Mouse (Mus musculus): ENCODE measurements at regions not wholly inside any gene's neighbourhood (a gene's known extent, or its start where the extent isn't known, plus 50 kb on each side); places are given as distances from the start of the nearest gene placed in this dataset.

DNA sequence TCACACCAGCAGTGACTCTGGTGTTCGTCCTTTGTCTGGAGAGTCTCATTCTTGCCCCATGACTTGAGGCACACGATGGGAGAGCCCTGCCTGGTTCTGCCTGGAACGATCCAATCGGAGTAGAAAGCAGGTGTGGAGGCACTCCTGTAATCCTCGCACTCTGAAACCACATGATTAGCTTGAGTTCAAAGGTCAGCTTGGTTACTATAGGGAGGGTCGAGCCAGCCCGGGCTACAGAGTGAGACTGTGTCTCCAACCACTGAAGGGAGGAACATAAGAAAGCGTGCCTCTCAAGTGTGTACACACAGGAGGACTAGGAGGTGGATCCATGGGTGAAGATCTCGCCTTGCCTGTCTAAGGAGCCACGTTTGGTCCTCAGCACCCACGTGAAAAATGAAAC, 504.0 kb downstream of the Vrk1 start:
- no peak for DNase-seq

DNA sequence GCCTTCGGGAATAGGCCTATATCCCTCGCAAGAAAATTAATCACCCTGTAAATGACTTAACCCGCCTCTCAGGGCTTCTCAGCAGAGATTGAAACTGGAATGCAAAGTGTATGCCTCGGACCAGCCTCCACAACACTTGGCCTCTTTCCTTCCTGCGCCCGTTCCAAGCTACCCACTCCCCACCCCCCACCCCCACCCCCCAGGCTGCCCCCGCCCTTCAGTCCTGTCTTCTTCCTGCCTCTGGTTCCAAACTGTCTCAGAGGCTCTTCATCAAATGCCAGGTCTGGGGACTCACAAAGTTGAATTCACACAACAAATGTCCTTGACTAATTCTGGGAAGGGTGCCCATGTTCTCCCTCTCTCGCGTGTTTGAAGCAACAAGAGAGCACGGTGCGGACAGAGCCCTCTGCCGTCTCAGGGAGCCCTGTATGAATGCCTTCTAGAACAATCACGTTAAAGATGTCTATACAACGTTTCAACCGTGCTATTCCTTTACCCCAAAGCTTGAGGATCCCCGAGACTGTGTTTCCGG, 505.3 kb downstream of the Vrk1 start:
- DNase-seq = no peak

- DNase-seq = no peak
Observed at GRCm38 (mm10) chr12:106519141-106519540, 509.1 kb downstream of the Vrk1 start.

DNA sequence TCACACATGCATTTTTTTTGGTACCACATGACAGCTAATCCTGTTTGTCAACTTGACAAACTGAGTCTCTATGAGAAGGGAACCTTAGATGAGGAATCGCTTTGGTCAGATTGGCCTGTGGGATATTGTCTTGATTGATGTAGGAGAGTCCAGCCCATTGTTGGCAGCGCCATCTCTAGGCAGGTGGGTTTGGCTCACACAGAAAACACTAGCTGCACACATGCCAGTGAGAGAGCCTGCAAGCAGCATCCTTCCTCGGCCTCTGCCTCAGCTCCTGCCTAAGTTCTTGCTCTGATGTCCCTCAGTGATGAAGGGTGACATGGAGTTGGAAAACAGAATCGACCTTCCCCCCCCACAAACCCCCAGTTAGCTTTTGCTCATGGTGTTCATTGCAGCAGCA, 514.4 kb downstream of the Vrk1 start:
- no peak for DNase-seq

DNA sequence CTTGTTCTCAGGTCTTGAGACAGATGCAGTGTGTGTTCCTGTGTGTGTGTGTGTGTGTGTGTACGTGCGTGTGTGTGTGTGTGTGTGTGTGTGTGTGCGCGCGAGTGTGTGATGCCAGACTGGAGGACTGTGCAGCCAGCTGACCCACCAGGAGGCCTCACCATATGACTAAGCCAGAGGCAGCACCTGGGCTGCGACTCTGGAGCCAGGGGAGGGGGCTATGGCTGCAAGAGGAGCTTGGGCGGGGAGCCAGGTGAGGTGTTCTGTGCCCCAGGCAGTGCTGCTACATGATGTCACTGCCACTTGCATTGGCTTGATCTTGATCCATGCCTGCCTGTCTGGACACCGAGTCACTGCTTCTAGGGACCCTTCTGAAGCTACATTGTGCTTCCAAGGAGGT, 517.1 kb downstream of the Vrk1 start:
- DNase-seq = no peak

- DNase-seq = no peak
Observed at GRCm38 (mm10) chr12:106527699-106528434, 517.8 kb downstream of the Vrk1 start.

DNA sequence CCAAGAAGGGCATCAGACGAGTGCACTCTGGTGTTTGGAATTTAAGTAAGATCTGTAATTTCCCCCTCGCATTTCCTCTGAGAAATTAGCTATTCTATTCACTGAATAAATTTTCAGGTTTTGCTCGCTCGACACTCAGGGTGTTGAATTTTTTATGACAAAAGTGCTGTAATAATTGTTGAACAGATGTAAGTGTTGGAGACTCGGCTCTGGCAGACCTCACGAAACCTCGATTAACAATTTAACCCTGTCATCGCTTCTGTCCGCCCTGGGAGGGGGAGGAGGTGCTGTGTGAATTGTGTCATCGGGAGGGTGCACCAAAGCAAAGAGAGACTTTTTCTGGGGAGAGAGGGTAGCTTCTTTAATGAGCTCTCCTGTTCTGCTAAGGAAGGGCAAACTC, 518.5 kb downstream of the Vrk1 start:
- no peak for DNase-seq

DNA sequence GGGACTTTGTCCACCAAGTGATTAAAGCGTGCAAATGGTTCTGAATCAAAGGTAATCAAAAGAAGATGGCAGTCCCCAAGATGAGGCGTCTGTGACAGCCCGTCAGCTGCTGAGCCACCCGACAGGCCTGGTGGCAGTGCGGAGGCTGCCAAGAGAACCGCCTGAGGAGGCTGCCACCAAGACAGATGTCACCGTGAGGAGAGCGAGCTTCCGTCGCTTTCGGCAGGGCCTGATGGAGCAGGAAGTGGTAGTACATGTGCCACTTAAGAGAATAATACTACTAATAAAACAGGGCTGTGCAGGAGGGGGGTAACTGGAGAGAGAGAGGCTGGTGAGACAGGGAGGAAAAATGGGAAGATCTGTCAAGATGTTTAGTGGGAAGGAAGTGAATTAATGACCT, 519.1 kb downstream of the Vrk1 start:
- no peak for DNase-seq

DNA sequence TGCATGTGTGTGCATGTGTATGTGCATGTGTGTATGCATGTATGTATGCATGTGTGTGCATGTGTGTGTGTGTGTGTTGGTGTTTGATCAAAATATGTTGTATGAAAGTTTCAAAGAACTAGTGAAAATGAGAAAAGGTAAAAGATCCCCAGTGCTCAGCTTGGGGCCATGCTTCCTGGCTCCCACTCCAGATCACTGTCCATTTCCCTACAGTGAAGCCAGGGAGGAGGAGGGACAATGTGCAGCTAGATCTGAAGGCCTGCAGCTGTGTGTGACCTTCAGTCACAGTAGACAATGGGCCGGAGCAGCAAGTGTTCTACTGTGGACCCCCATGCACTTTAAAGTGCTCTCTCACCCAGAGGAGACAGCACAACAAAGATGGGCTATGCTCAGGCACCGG, 525.1 kb downstream of the Vrk1 start:
- no peak for DNase-seq

DNA sequence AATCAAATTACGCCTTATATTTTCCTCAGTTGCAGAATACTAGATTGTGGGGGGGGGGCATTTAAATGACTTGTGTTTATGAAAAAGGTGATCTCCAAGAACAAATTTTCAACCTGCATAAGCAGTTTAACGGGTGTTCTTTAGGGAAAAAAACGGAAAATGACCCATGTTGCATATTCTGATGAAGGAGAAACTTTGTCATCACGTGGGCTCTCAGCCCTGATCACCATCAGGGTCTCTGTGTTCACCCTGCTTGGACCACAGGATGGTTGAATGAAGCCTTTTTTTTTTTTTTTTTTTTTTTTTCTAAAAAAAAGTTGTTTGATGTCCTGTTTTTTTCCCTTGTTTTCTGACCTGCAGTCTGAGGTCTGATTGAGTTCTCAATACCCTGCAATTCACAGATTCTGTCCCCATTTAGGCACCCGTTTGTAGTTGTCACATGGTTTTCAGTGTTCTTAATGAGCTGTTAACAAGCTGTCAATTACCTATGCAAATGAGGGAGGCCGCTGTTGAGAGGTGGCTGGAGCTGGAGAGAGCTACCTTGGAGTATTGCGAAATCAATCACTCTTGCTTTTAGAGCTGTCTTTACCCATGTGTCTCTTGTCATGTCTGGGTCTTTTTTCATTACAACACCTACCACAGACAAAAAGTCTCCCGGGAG, 525.7 kb downstream of the Vrk1 start:
- no peak for DNase-seq

GRCm38 (mm10) chr12:106536289-106536636, 526.2 kb downstream of the Vrk1 start:
- no peak for DNase-seq

DNA sequence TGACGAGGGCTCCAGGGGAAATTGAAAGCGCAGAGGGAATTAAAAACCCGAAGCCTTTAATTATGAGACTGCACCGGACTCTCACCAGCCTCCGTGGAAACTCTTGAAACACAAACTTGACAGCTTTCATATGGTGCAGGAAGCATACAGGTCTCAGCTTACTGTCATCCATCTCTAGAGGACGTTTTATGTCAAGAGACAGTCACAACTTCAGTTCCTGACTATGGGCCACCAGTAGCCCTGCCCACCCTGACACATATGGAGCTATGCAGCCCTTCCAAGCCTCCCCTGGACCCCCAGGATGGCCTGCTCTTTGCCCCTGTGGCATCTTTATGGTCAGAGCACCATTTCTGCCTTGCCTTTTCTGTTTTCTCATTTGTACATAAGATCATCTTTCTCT, 530.0 kb downstream of the Vrk1 start:
- no peak for DNase-seq

DNA sequence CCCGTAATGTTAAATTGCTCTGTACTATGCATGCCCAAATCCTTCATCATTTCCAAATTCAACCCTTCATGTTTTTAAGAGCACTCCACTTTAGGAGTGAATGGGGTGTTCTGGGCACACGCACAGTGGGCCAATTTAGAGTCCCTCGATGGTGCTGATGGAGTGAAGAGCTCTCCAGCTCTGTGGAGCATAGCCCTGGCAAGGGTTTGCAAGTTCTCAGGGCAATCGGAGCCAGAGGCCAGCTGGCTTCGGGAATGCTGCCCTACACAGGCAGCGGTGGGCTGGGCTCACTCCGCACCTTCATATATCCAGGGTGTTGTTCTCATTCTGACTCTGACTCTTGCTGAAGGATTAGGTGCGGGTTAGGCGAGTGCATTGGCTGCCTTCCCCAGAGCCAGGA, 549.5 kb downstream of the Vrk1 start:
- no peak for DNase-seq

DNA sequence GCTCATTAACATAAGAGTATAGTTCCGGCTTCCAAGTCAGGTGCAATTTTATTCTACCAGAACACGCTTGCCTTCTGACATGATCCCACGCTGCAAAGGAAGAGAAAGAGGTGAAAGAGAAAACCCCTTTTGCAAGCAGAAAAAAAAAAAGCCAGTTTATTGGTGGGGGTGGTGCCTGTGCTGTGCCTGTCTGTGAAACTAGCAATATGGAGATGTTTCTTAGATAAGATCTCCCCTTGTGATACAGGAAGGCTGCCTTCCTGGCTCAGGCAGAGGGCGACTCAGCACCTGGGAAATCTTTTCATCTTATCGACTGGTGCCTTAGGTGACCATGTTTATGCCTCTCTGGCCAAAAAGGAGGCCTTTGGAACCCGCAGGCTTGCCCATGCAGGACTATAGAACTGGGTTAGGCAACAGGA, 555.2 kb downstream of the Vrk1 start:
- DNase-seq = no peak

- DNase-seq = no peak
Observed at GRCm38 (mm10) chr12:106566361-106566760, 556.3 kb downstream of the Vrk1 start.

- DNase-seq = no peak
Observed at GRCm38 (mm10) chr12:106567116-106567515, 557.1 kb downstream of the Vrk1 start.

DNA sequence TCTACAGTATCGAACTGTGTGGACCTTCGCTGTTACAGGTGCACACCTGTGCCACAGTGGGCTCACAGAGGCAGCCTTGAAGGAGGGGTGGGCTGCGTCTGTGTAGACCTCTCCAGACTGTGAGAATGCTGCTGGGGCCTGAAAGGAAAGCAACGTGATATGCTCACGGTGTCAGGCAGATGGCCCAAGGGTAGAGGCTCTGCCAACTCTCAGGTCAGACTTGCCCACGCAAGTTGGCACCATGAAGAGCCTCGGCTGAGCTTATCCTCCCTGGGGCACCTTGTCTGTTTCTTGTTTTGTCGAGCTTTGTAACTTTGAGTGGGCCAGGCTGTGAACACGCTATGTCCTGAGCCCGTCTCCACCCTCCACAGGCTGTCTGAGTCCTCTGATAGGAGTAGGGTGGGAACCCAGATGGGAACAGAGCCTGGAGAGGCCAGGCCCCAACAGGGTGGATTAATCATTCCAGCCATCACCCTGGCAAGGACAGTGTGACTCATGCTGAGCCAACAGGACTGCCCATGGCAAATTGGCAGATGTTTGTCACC, 558.6 kb downstream of the Vrk1 start:
- DNase-seq = no peak

DNA sequence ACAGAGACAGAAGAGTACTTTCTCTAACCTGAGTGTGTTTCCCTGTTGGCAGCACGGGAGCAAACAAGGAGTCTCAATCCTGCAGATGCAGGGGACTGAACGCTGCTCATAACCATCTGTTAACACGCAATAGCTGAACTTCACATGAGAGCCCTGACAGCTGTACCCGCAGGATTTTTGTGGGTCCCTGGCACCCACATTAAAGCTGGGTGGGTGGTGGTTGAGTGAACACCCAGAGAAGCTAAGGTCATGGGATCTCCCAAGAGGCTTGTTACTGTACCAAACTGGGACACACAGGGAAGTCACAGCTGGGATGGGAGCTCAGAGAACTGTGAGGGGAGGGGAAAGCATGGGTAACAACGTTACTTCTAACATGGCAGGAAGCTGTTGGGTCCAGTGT, 562.9 kb downstream of the Vrk1 start:
- no peak for DNase-seq

GRCm38 (mm10) chr12:106582760-106583159, 572.7 kb downstream of the Vrk1 start:
- DNase-seq = no peak

GRCm38 (mm10) chr12:106585626-106586025, 575.6 kb downstream of the Vrk1 start:
- DNase-seq = no peak

DNA sequence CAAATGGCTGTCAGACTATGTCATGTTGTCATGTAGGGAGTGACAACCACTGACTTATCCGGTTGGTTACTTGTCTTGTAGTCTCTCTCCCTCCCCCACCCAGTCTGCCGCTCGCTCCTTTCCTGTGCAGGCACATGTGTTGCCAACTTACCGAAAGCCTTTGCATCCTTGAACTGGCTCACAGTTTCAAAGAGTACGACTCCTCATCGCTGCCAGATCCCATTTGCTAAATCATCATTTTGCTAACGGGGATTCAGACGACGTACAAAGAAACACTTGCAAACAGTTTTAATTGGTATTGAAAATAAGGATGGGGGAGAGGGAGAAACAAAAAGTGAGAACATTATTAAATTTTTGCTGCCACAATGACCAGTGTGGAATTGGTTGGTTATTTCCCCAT, 582.7 kb downstream of the Vrk1 start:
- DNase-seq = no peak

GRCm38 (mm10) chr12:106597636-106598035, 587.6 kb downstream of the Vrk1 start:
- no peak for DNase-seq

DNA sequence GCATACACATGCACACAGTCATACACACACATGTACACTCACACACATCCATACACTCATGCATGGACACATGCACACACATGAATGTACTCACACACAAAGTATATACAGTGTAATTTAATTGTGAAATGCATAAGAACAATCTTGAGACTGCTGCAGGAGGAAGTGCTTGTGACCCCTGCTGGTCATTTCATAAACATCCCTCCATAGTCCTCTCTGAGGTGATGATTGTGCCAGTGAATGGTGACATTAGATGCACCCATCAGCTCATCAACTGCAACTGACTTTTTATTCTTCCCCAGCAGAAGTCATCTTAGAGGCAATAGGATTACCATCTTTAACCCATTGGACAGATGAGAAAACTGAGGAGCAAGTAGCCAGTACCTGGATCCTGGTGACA, 597.2 kb downstream of the Vrk1 start:
- no peak for DNase-seq

- DNase-seq = no peak
Observed at GRCm38 (mm10) chr12:106607655-106608337, 597.8 kb downstream of the Vrk1 start.
